Mouse (Mus musculus) cerebellum, adult 2 months (tissue): ENCODE measurements at regions not wholly inside any gene's neighbourhood (a gene's known extent, or its start where the extent isn't known, plus 50 kb on each side); places are given as distances from the start of the nearest gene placed in this dataset.

Source experiments
- DNase-seq, 2 experiments: peaks; one replicate each; pipeline ENCODE4 v3.0.0; 2021
- H3K27ac ChIP-seq: fragments of 200-500 bp; 2 replicates; pipeline ENCODE4 v1.5.1; 2012; ENCODE audit warnings: low read length, control low read depth, inconsistent platforms; ENCODE audit not compliant: insufficient read depth
- H3K27me3 ChIP-seq: fragments of 200-500 bp; 2 replicates; pipeline ENCODE4 v1.6.1; 2012; ENCODE audit warnings: inconsistent platforms, mild to moderate bottlenecking, low read length, moderate library complexity; ENCODE audit not compliant: control insufficient read depth, insufficient read depth
- H3K4me1 ChIP-seq: fragments of 200-500 bp; 2 replicates; pipeline ENCODE4 v1.6.1; 2011; ENCODE audit warnings: low read length; ENCODE audit not compliant: control insufficient read depth, insufficient read depth
- H3K4me3 ChIP-seq: fragments of 200-500 bp; replicated peaks from 2 replicates; pipeline ENCODE3; 2011; ENCODE audit warnings: mild to moderate bottlenecking, low read depth, low read length, control low read depth; ENCODE audit not compliant: insufficient read depth
- CTCF ChIP-seq: fragments of 200-500 bp; IDR thresholded peaks from 2 replicates; pipeline ENCODE4 v1.5.1; 2011; ENCODE audit warnings: low read depth, mild to moderate bottlenecking, control low read depth, low read length, moderate library complexity, borderline replicate concordance; ENCODE audit not compliant: insufficient read depth
- POLR2A ChIP-seq: fragments of 200-500 bp; IDR thresholded peaks from 2 replicates; pipeline ENCODE4 v1.6.1; 2011; ENCODE audit warnings: low read length, control low read depth, borderline replicate concordance; ENCODE audit not compliant: insufficient read depth
- WGBS: fragments of 180-500 bp; shearing (Covaris S2); methylation state at CpG from one replicate; pipeline ENCODE4 v1.1.7; 2018; 5-methylcytosine and 5-hydroxymethylcytosine counted together

DNA sequence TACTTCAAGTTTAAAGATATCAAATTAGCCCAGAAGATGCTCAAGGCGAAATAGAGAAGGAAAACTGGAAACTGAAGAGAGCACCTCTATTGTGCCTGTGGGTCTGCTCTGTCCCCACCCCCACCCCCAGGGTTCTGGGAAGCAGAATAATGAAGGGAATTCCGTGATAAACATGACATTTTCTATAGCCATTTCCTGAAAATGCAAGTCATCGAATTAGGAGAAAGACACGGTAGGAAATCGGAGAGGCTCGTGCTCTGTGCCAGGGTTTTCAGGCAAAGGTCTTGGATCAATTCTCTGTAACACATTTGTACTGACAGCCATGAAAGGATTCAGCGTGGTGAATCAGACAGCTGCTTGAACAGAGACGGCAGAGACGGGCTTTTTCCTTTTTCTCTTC is 152.7 kb downstream of the Phlda1 start:
- no peak for DNase-seq
- Histone ChIP-seq H3K27me3 (peaks cover 2% of the 10 kb centered on the region; the same call in 1 of the 2 replicates), H3K4me1 (no peaks in the 10 kb centered on the region), H3K4me3 (no peak overlapping the region), H3K27ac (no peak overlapping the region)
- WGBS: 13% methylated on average over 9 of the region's 9 CpGs
- TF ChIP-seq POLR2A (no peak), CTCF (no peak)

DNA sequence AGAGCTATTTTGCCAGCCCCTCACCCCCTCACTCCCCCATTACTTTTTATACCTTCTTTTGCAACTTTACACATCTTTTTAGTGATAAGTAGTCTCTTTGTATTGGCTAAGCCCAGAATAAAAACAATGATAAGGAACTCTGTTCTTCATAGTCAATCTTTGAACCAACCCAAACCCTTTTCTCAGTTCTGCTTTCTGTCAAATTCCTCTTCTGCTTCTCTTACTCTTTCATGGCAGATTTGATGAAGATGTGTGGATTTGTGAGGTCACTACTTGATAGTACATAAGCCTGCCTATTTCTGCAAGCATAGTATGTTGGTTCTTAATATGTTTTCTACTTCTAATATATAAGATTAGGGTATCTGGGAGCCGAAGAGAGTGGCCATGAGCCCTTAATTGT is 156.6 kb downstream of the Phlda1 start:
- TF ChIP-seq POLR2A (no peak), CTCF (no peak)
- DNase-seq: no peak
- H3K27ac ChIP-seq: no peak overlapping the region
- H3K4me3 ChIP-seq: no peak overlapping the region
- H3K27me3 ChIP-seq: no peaks in the 10 kb centered on the region
- 77% methylated on average over 1 of the region's 1 CpGs for WGBS
- no peaks in the 10 kb centered on the region for H3K4me1 ChIP-seq

DNA sequence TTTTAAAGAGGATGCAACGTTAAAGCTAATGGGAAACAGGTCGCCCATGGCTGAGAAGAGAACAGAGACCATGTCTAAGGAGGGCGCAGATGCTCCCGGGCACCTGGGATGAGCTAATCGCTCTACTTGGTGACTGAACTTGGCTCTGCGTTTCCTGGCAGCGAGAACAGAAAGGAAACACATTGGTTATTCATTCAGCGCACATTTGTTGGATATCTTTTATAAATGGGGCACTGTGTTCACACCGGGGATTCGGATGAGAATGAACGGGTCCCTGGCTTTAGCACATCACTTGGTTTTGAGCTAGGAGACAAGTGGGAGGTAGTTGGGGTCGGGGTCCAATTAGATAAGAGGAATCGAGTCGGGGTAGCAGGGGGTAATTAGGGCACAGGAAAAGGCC is 159.7 kb downstream of the Phlda1 start:
- Histone ChIP-seq H3K4me1 (no peaks in the 10 kb centered on the region), H3K27ac (no peak overlapping the region), H3K4me3 (no peak overlapping the region), H3K27me3 (no peaks in the 10 kb centered on the region)
- WGBS: 10% methylated on average over 14 of the region's 14 CpGs
- DNase-seq: peak in 1 of 2 experiments; percentile 25
- TF ChIP-seq POLR2A (no peak), CTCF (no peak)

DNA sequence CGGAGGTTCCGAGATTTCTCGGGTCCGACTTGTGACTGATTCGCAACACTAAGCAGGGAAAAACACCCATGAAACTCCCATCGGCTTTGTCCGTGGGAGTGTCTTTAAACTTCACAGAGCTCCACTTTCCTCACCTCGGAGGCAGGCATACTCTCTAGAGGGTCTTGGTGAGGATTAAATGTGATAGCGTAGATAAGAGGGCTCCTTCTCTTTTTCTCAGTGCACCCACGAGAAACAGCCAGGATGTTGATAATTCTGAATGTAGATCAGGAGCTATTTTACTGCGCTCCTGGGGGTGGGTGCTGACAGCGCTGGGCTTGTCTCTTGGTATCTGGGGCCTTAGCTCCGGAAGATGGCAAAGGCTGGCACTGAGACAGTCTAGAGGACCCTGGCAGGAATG is 160.9 kb downstream of the Phlda1 start:
- Histone ChIP-seq H3K27me3 (no peaks in the 10 kb centered on the region), H3K27ac (no peak overlapping the region), H3K4me1 (no peaks in the 10 kb centered on the region), H3K4me3 (no peak overlapping the region)
- TF ChIP-seq POLR2A (no peak), CTCF (no peak)
- WGBS: 96% methylated on average over 13 of the region's 13 CpGs
- DNase-seq: no peak

GRCm38 (mm10) chr10:111668639-111669038 is 162.6 kb downstream of the Phlda1 start:
- no peak for TF ChIP-seq CTCF
- no peak for TF ChIP-seq POLR2A
- WGBS: 100% methylated on average over 1 of the region's 1 CpGs
- H3K27me3 ChIP-seq: no peaks in the 10 kb centered on the region

GRCm38 (mm10) chr10:111669658-111670057 is 163.6 kb downstream of the Phlda1 start:
- no peak overlapping the region for H3K27ac ChIP-seq
- H3K4me3 ChIP-seq: no peak overlapping the region
- no peaks in the 10 kb centered on the region for H3K27me3 ChIP-seq
- DNase-seq: no peak
- H3K4me1 ChIP-seq: no peaks in the 10 kb centered on the region
- no peak for TF ChIP-seq POLR2A
- TF ChIP-seq CTCF: no peak
- WGBS: 47% methylated on average over 6 of the region's 6 CpGs

More at GRCm38 (mm10) chr10:111668639-111669038, 162.6 kb downstream of the Phlda1 start:
- Histone ChIP-seq H3K4me1 (no peaks in the 10 kb centered on the region), H3K4me3 (no peak overlapping the region), H3K27ac (no peak overlapping the region)
- DNase-seq: no peak

DNA sequence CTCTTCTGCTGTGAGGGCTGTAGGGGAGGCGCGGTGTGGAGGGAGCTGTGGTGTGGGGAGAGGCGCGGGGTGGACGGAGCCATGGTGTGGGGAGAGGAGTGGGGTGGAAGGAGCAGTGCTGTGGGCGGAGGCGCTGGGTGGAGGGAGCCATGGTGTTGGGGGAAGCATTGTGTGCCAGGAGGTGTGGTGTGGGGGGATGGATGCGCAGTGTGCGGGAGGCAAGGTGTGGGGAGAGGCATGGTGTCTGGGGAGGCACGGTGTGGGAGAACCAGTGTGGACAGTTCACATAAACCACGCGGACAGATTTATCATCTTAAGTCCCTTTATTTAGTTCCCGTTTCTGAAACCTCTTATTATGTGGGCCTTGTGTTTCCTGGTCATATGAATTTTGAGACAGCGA is 164.6 kb downstream of the Phlda1 start:
- Histone ChIP-seq H3K4me3 (no peak overlapping the region), H3K4me1 (no peaks in the 10 kb centered on the region), H3K27me3 (no peaks in the 10 kb centered on the region), H3K27ac (no peak overlapping the region)
- WGBS: 97% methylated on average over 14 of the region's 14 CpGs
- TF ChIP-seq POLR2A (no peak), CTCF (no peak)
- no peak for DNase-seq

- 75% methylated on average over 12 of the region's 12 CpGs for WGBS
- no peak for DNase-seq
These were observed 166.6 kb downstream of the Phlda1 start for GRCm38 (mm10) chr10:111672454-111673316.

More at GRCm38 (mm10) chr10:111672454-111673316, 166.6 kb downstream of the Phlda1 start:
- TF ChIP-seq POLR2A (no peak), CTCF (no peak)
- Histone ChIP-seq H3K27me3 (no peaks in the 10 kb centered on the region), H3K4me3 (no peak overlapping the region), H3K4me1 (no peaks in the 10 kb centered on the region), H3K27ac (no peak overlapping the region)
